In genomic region chr10:13007876-13008736, GRCm38 (mm10) we compare ENCODE assay signal across 8 mouse cellular contexts. TPM values are rescaled to one million over a fixed set of nuclear protein-coding genes. Genes with fewer than 3 reads are reported as not detected.
DNase-seq lines count a peak whose midpoint lies in the region; ATAC-seq and TF ChIP-seq lines count a peak whose summit lies in the region.

No protein-coding gene starts in this region.

- peaks cover 18% of the 10 kb centered on the region for H3K36me3 ChIP-seq in G1E (replicated peaks)
- no peaks in the 10 kb centered on the region for H3K36me3 ChIP-seq in forebrain, embryonic 16.5 days (ENCODE audit: control insufficient read depth, insufficient read depth)
- peaks cover 8% of the 10 kb centered on the region; the same call in 1 of the 2 replicates for H3K36me3 ChIP-seq in lung, embryonic 14.5 days (ENCODE audit: insufficient read depth)
- no peaks in the 10 kb centered on the region for H3K36me3 ChIP-seq in thymus, adult 2 months (ENCODE audit: control insufficient read depth, insufficient read depth, low read length)

- intact Hi-C loops in heart, postnatal 36 days (cut with DNase I) = loop anchor here (5.0 kb wide), 1 partner anchor 184 kb away; the partner anchor contains the start of gene Ltv1

- H3K4me3 ChIP-seq in G1E (ENCODE audit: low read depth, low read length) = peak overlapping the region; percentile 87
- H3K4me3 ChIP-seq in forebrain, embryonic 16.5 days (replicated peaks; ENCODE audit: low read length) = peak overlapping the region; percentile 68
- peak overlapping the region; percentile 89 for H3K4me3 ChIP-seq in layer of hippocampus, adult 2 months
- peak overlapping the region; percentile 89 for H3K4me3 ChIP-seq in lung, embryonic 14.5 days (ENCODE audit: low read depth, low read length)
- peak overlapping the region; percentile 99 for H3K4me3 ChIP-seq in olfactory bulb, adult 2 months (ENCODE audit: insufficient read depth, low read depth, low read length)
- peak overlapping the region; percentile 89 for H3K4me3 ChIP-seq in thymus, adult 2 months (ENCODE audit: control insufficient read depth, insufficient read depth, low read length)

- peaks cover 28% of the 10 kb centered on the region for H3K4me1 ChIP-seq in G1E (ENCODE audit: insufficient read depth, low read depth, low read length)
- H3K4me1 ChIP-seq in forebrain, embryonic 16.5 days (replicated peaks; ENCODE audit: control insufficient read depth, insufficient read depth, low read length) = peaks cover 13% of the 10 kb centered on the region
- H3K4me1 ChIP-seq in lung, embryonic 14.5 days (ENCODE audit: insufficient read depth) = peaks cover 7% of the 10 kb centered on the region; the same call in 1 of the 2 replicates
- H3K4me1 ChIP-seq in olfactory bulb, adult 2 months (ENCODE audit: control insufficient read depth, insufficient read depth, low read length) = peaks cover 8% of the 10 kb centered on the region
- peaks cover 11% of the 10 kb centered on the region for H3K4me1 ChIP-seq in thymus, adult 2 months (replicated peaks; ENCODE audit: control insufficient read depth, insufficient read depth, low read length)

- WGBS in forebrain, embryonic 16.5 days = 3% methylated on average over 52 of the region's 52 CpGs
- 3% methylated on average over 52 of the region's 52 CpGs for WGBS in lung, embryonic 14.5 days
- WGBS in olfactory bulb, adult 2 months = 3% methylated on average over 52 of the region's 52 CpGs
- 2% methylated on average over 52 of the region's 52 CpGs for WGBS in thymus, adult 2 months

- H3K27ac ChIP-seq in forebrain, embryonic 16.5 days (ENCODE audit: low read length) = peak overlapping the region; percentile 75
- peak overlapping the region; percentile 80 for H3K27ac ChIP-seq in layer of hippocampus, adult 2 months
- H3K27ac ChIP-seq in lung, embryonic 14.5 days (ENCODE audit: low read depth) = peak overlapping the region; percentile 70
- H3K27ac ChIP-seq in olfactory bulb, adult 2 months (ENCODE audit: insufficient read depth, low read depth, low read length) = peak overlapping the region; percentile 47; the same call in 1 of the 2 replicates
- H3K27ac ChIP-seq in thymus, adult 2 months (ENCODE audit: control insufficient read depth, insufficient read depth, low read length) = peak overlapping the region; percentile 43; the same call in 1 of the 2 replicates

- no peak for TF ChIP-seq CTCF in G1E (IDR thresholded peaks at IDR 0.05; ENCODE audit: low read depth, low read length)
- no peak for TF ChIP-seq CTCF in layer of hippocampus, adult 2 months (conservative IDR thresholded peaks at IDR 0.05)
- TF ChIP-seq CTCF in lung, embryonic 14.5 days (IDR thresholded peaks at IDR 0.05; ENCODE audit: low read depth) = no peak
- TF ChIP-seq CTCF in olfactory bulb, adult 2 months (IDR thresholded peaks at IDR 0.05; ENCODE audit: insufficient read depth, low read depth, low read length) = no peak
- TF ChIP-seq CTCF in thymus, adult 2 months (IDR thresholded peaks at IDR 0.05; ENCODE audit: borderline replicate concordance, control insufficient read depth, extremely low read depth, insufficient read depth, low read length, poor library complexity) = 0 out of 2 replicates have a peak, but pooled peaks have one; percentile 12

- H3K27me3 ChIP-seq in G1E (ENCODE audit: insufficient read depth, low read length) = no peaks in the 10 kb centered on the region
- no peaks in the 10 kb centered on the region for H3K27me3 ChIP-seq in forebrain, embryonic 16.5 days (replicated peaks; ENCODE audit: control insufficient read depth, insufficient read depth, low read length)
- no peaks in the 10 kb centered on the region for H3K27me3 ChIP-seq in lung, embryonic 14.5 days (ENCODE audit: insufficient read depth, low read length)
- no peaks in the 10 kb centered on the region for H3K27me3 ChIP-seq in thymus, adult 2 months (ENCODE audit: control insufficient read depth, insufficient read depth, low read length)

- DNase-seq in G1E (ENCODE audit: low spot score) = peak; percentile 70
- peak; percentile 94 to 97 for DNase-seq in cerebellum, adult 18-20 months
- DNase-seq in heart, postnatal 36 days = peak; percentile 92 to 93
- peak; percentile 96 to 98 for DNase-seq in layer of hippocampus, adult 2 months (ENCODE audit: low spot score in 2 of 2)
- DNase-seq in lung, embryonic 14.5 days = peak; percentile 99
- DNase-seq in thymus, adult 2 months = peak; percentile 94

- no peaks in the 10 kb centered on the region for H3K9me3 ChIP-seq in G1E (replicated peaks)
- no peaks in the 10 kb centered on the region for H3K9me3 ChIP-seq in forebrain, embryonic 16.5 days (ENCODE audit: control insufficient read depth, low read length)
- H3K9me3 ChIP-seq in lung, embryonic 14.5 days (ENCODE audit: low read depth, low read length) = no peaks in the 10 kb centered on the region

- ATAC-seq in G1E (ENCODE audit: extremely low read depth, insufficient number of reproducible peaks, low FRiP score, poor library complexity, severe bottlenecking) = peak; percentile 100
- peak; percentile 100 for ATAC-seq in forebrain, embryonic 16.5 days
- peak; percentile 100 for ATAC-seq in lung, embryonic 14.5 days (ENCODE audit: insufficient read depth)

- H3K4me2 ChIP-seq in forebrain, embryonic 16.5 days (ENCODE audit: low read length) = peak overlapping the region; percentile 91
- H3K4me2 ChIP-seq in lung, embryonic 14.5 days = peak overlapping the region; percentile 85

- peak overlapping the region; percentile 82 for H3K9ac ChIP-seq in forebrain, embryonic 16.5 days (replicated peaks; ENCODE audit: low read depth, low read length)
- H3K9ac ChIP-seq in lung, embryonic 14.5 days = peak overlapping the region; percentile 80

- 0 out of 2 replicates have a peak, but pooled peaks have one; percentile 33 for TF ChIP-seq POLR2A in olfactory bulb, adult 2 months (IDR thresholded peaks at IDR 0.05; ENCODE audit: insufficient read depth, low read depth, low read length)
- TF ChIP-seq POLR2A in thymus, adult 2 months (IDR thresholded peaks at IDR 0.05; ENCODE audit: control insufficient read depth, extremely low read depth, insufficient read depth, low read length, poor library complexity) = peak; percentile 50; the same call in 1 of the 2 replicates

RNA-seq across cellular contexts. Expression of gene Sf3b5, which starts 3.0 kb away (rescaled TPM):
- total RNA-seq in G1E (2014; fragmentation: Nextera tagmentation) = 11.0 and 14.5 TPM in 2 replicates
- 18.4 and 24.3 TPM in 2 replicates for total RNA-seq in G1E (2017)
- 98.6 and 112 TPM in 2 replicates for polyA plus RNA-seq in G1E (2012)
- polyA plus RNA-seq in forebrain, embryonic 16.5 days (2015; fragmentation: Nextera tagmentation; extraction: Ambion mirVana) = 25.1 and 25.9 TPM in 2 replicates
- total RNA-seq in heart, postnatal 36 days (2021) = 1 to 10 TPM; 6.5 to 7.1 TPM
- 1 to 10 TPM; 9.4 to 9.7 TPM for total RNA-seq in layer of hippocampus, adult 2 months (2021)
- 42.3 and 44.2 TPM in 2 replicates for polyA plus RNA-seq in lung, embryonic 14.5 days (2014; fragmentation: Nextera tagmentation; extraction: Ambion mirVana)
- not detected in 2 replicates for polyA plus RNA-seq in olfactory bulb, adult 2 months (2012; ENCODE audit: insufficient read depth, insufficient read length, low replicate concordance, missing spikeins)
- polyA plus RNA-seq in thymus, adult 2 months (2012; rRNA removed) = 51.3 and 57.4 TPM in 2 replicates

RNA-seq across cellular contexts. Expression of gene Stx11, which starts 44.0 kb away (rescaled TPM):
- total RNA-seq in G1E (2014; fragmentation: Nextera tagmentation) (34.3 and 40.0 TPM in 2 replicates), G1E (2017) (25.4 and 28.4 TPM in 2 replicates)
- 13.3 and 13.8 TPM in 2 replicates for polyA plus RNA-seq in G1E (2012)
- polyA plus RNA-seq in forebrain, embryonic 16.5 days (2015; fragmentation: Nextera tagmentation; extraction: Ambion mirVana) = 1.3 TPM in 2 replicates
- total RNA-seq in heart, postnatal 36 days (2021) = 1 to 10 TPM; 1.3 to 2.2 TPM
- total RNA-seq in layer of hippocampus, adult 2 months (2021) = under 1 TPM; 0.07 to 0.33 TPM
- 1.4 and 2.3 TPM in 2 replicates for polyA plus RNA-seq in lung, embryonic 14.5 days (2014; fragmentation: Nextera tagmentation; extraction: Ambion mirVana)
- polyA plus RNA-seq in olfactory bulb, adult 2 months (2012; ENCODE audit: insufficient read depth, insufficient read length, low replicate concordance, missing spikeins) = not detected in 2 replicates
- 10.5 and 11.1 TPM in 2 replicates for polyA plus RNA-seq in thymus, adult 2 months (2012; rRNA removed)

RNA-seq across cellular contexts. Expression of gene Plagl1, which starts 52.2 kb away (rescaled TPM):
- total RNA-seq in G1E (2014; fragmentation: Nextera tagmentation) (not detected in 2 replicates), G1E (2017) (0.41 and 0.55 TPM in 2 replicates)
- polyA plus RNA-seq in G1E (2012) = 0.09 and 0.11 TPM in 2 replicates
- polyA plus RNA-seq in forebrain, embryonic 16.5 days (2015; fragmentation: Nextera tagmentation; extraction: Ambion mirVana) = 38.6 and 42.3 TPM in 2 replicates
- 1 to 10 TPM; 7.2 to 8.4 TPM for total RNA-seq in heart, postnatal 36 days (2021)
- total RNA-seq in layer of hippocampus, adult 2 months (2021) = 10 to 100 TPM; 14.1 to 17.4 TPM
- 206 and 216 TPM in 2 replicates for polyA plus RNA-seq in lung, embryonic 14.5 days (2014; fragmentation: Nextera tagmentation; extraction: Ambion mirVana)
- not detected in 2 replicates for polyA plus RNA-seq in olfactory bulb, adult 2 months (2012; ENCODE audit: insufficient read depth, insufficient read length, low replicate concordance, missing spikeins)
- polyA plus RNA-seq in thymus, adult 2 months (2012; rRNA removed) = 8.8 and 12.4 TPM in 2 replicates

Comparison
In these comparisons a context has a peak if more than half of its experiments do, and no peak if none do; other contexts are left out.
1. Peak in every context shown above with its lines: DNase-seq, ATAC-seq, H3K4me3 ChIP-seq and H3K27ac ChIP-seq.